Mouse (Mus musculus) cortical plate, adult 2 months (tissue): ENCODE results near the gene Wnt10b.
A peak's percentile ranks its signal among the peaks of the same experiment; 100 is the strongest.

Experiments
- CTCF ChIP-seq: fragments of 200-500 bp; IDR thresholded peaks from 2 replicates; pipeline ENCODE4 v1.5.1; 2011; ENCODE audit warnings: mild to moderate bottlenecking, control low read depth, low read length; ENCODE audit not compliant: insufficient read depth; ENCODE audit errors: extremely low read depth
- POLR2A ChIP-seq: fragments of 200-500 bp; IDR thresholded peaks from 2 replicates; pipeline ENCODE4 v1.6.1; 2011; ENCODE audit warnings: mild to moderate bottlenecking, low read length, control low read depth; ENCODE audit not compliant: insufficient read depth; ENCODE audit errors: extremely low read depth

GRCm38 (mm10) chr15:98804054-98804453 lies 26.1 kb upstream of the Wnt10b start:
- TF ChIP-seq POLR2A (no peak), CTCF (peak; percentile 63)
